Mouse (Mus musculus): ENCODE data around the gene Gng7. TPM values are rescaled to one million over a fixed set of nuclear protein-coding genes. Genes with fewer than 3 reads are reported as not detected.

Gng7 gene
- polyA plus RNA-seq, 1 experiment from 2014 or later, result 6.0 TPM

GRCm38 (mm10) chr10:80956385-80956784 lies 58.4 kb downstream of the Gng7 start:
- H3K27me3 ChIP-seq (ENCODE audit: low read depth, poor library complexity, severe bottlenecking), result peaks cover 12% of the 10 kb centered on the region; the same call in 1 of the 2 replicates
- peak overlapping the region; percentile 63; the same call in 1 of the 2 replicates for H3K27ac ChIP-seq (replicated peaks)
- H3K36me3 ChIP-seq, result no peaks in the 10 kb centered on the region
- no peak overlapping the region for H3K4me3 ChIP-seq
- DNase-seq (ENCODE audit: low spot score), result no peak
- WGBS, result 92% methylated on average over 8 of the region's 8 CpGs
- H3K9me3 ChIP-seq (replicated peaks), result no peaks in the 10 kb centered on the region
- peaks cover 17% of the 10 kb centered on the region for H3K4me1 ChIP-seq

GRCm38 (mm10) chr10:80955536-80955935 lies 59.2 kb downstream of the Gng7 start:
- H3K36me3 ChIP-seq, result no peaks in the 10 kb centered on the region

GRCm38 (mm10) chr10:80954843-80955242 lies 59.9 kb downstream of the Gng7 start:
- H3K9me3 ChIP-seq (replicated peaks), result no peaks in the 10 kb centered on the region
- H3K27me3 ChIP-seq (ENCODE audit: low read depth, poor library complexity, severe bottlenecking), result peaks cover 15% of the 10 kb centered on the region; the same call in 1 of the 2 replicates
- no peak overlapping the region for H3K4me3 ChIP-seq
- DNase-seq (ENCODE audit: low spot score), result no peak
- peaks cover 3% of the 10 kb centered on the region; the same call in 1 of the 2 replicates for H3K4me1 ChIP-seq
- no peak overlapping the region for H3K27ac ChIP-seq (replicated peaks)
- WGBS, result 89% methylated on average over 6 of the region's 6 CpGs
- H3K36me3 ChIP-seq, result no peaks in the 10 kb centered on the region

More at GRCm38 (mm10) chr10:80955536-80955935, 59.2 kb downstream of the Gng7 start:
- WGBS, result 23% methylated on average over 9 of the region's 9 CpGs
- peak; percentile 70 for DNase-seq (ENCODE audit: low spot score)
- no peak overlapping the region for H3K4me3 ChIP-seq
- H3K4me1 ChIP-seq, result peaks cover 8% of the 10 kb centered on the region
- no peaks in the 10 kb centered on the region for H3K9me3 ChIP-seq (replicated peaks)
- H3K27ac ChIP-seq (replicated peaks), result 0 out of 2 replicates have a peak overlapping the region, but pooled peaks have one; percentile 63
- peaks cover 12% of the 10 kb centered on the region; the same call in 1 of the 2 replicates for H3K27me3 ChIP-seq (ENCODE audit: low read depth, poor library complexity, severe bottlenecking)

- WGBS, result 82% methylated on average over 13 of the region's 13 CpGs
- H3K4me3 ChIP-seq, result no peak overlapping the region
- no peaks in the 10 kb centered on the region for H3K36me3 ChIP-seq
- no peak for DNase-seq (ENCODE audit: low spot score)
- H3K27me3 ChIP-seq (ENCODE audit: low read depth, poor library complexity, severe bottlenecking), result peaks cover 18% of the 10 kb centered on the region; the same call in 1 of the 2 replicates
- no peaks in the 10 kb centered on the region for H3K9me3 ChIP-seq (replicated peaks)
- peaks cover 3% of the 10 kb centered on the region; the same call in 1 of the 2 replicates for H3K4me1 ChIP-seq
- H3K27ac ChIP-seq (replicated peaks), result no peak overlapping the region
Observed at GRCm38 (mm10) chr10:80954415-80954814, 60.3 kb downstream of the Gng7 start.

GRCm38 (mm10) chr10:80952449-80952848 lies 62.3 kb downstream of the Gng7 start:
- Histone ChIP-seq H3K27ac (replicated peaks) (no peak overlapping the region), H3K36me3 (no peaks in the 10 kb centered on the region), H3K9me3 (replicated peaks) (no peaks in the 10 kb centered on the region), H3K4me1 (peaks cover 9% of the 10 kb centered on the region), H3K27me3 (ENCODE audit: low read depth, poor library complexity, severe bottlenecking) (peaks cover 18% of the 10 kb centered on the region; the same call in 1 of the 2 replicates), H3K4me3 (no peak overlapping the region)
- 76% methylated on average over 15 of the region's 15 CpGs for WGBS
- no peak for DNase-seq (ENCODE audit: low spot score)

GRCm38 (mm10) chr10:80951761-80952390 lies 62.9 kb downstream of the Gng7 start:
- WGBS, result 74% methylated on average over 10 of the region's 10 CpGs
- no peak overlapping the region for H3K27ac ChIP-seq (replicated peaks)

GRCm38 (mm10) chr10:80950314-80950713 lies 64.4 kb downstream of the Gng7 start:
- peaks cover 18% of the 10 kb centered on the region; the same call in 1 of the 2 replicates for H3K27me3 ChIP-seq (ENCODE audit: low read depth, poor library complexity, severe bottlenecking)
- 31% methylated on average over 5 of the region's 5 CpGs for WGBS
- no peak for DNase-seq (ENCODE audit: low spot score)

More at GRCm38 (mm10) chr10:80951761-80952390, 62.9 kb downstream of the Gng7 start:
- Histone ChIP-seq H3K4me3 (no peak overlapping the region), H3K36me3 (no peaks in the 10 kb centered on the region), H3K27me3 (ENCODE audit: low read depth, poor library complexity, severe bottlenecking) (peaks cover 18% of the 10 kb centered on the region; the same call in 1 of the 2 replicates), H3K4me1 (peaks cover 13% of the 10 kb centered on the region), H3K9me3 (replicated peaks) (no peaks in the 10 kb centered on the region)
- DNase-seq (ENCODE audit: low spot score), result no peak

GRCm38 (mm10) chr10:80949081-80949480 lies 65.7 kb downstream of the Gng7 start:
- peaks cover 18% of the 10 kb centered on the region; the same call in 1 of the 2 replicates for H3K27me3 ChIP-seq (ENCODE audit: low read depth, poor library complexity, severe bottlenecking)
- H3K4me1 ChIP-seq, result peaks cover 12% of the 10 kb centered on the region
- H3K27ac ChIP-seq (replicated peaks), result no peak overlapping the region; the same call in 1 of the 2 replicates
- no peaks in the 10 kb centered on the region for H3K9me3 ChIP-seq (replicated peaks)
- WGBS, result 78% methylated on average over 3 of the region's 3 CpGs
- DNase-seq (ENCODE audit: low spot score), result no peak
- no peak overlapping the region for H3K4me3 ChIP-seq
- no peaks in the 10 kb centered on the region for H3K36me3 ChIP-seq

More at GRCm38 (mm10) chr10:80950314-80950713, 64.4 kb downstream of the Gng7 start:
- Histone ChIP-seq H3K4me3 (no peak overlapping the region), H3K27ac (replicated peaks) (no peak overlapping the region), H3K4me1 (peaks cover 13% of the 10 kb centered on the region), H3K9me3 (replicated peaks) (no peaks in the 10 kb centered on the region), H3K36me3 (no peaks in the 10 kb centered on the region)

- Histone ChIP-seq H3K27ac (replicated peaks) (no peak overlapping the region), H3K27me3 (ENCODE audit: low read depth, poor library complexity, severe bottlenecking) (peaks cover 17% of the 10 kb centered on the region; the same call in 1 of the 2 replicates), H3K4me3 (no peak overlapping the region), H3K4me1 (peaks cover 12% of the 10 kb centered on the region), H3K9me3 (replicated peaks) (no peaks in the 10 kb centered on the region), H3K36me3 (no peaks in the 10 kb centered on the region)
- 48% methylated on average over 6 of the region's 6 CpGs for WGBS
- DNase-seq (ENCODE audit: low spot score), result no peak
Observed at GRCm38 (mm10) chr10:80948570-80948969, 66.2 kb downstream of the Gng7 start.

- H3K9me3 ChIP-seq (replicated peaks), result no peaks in the 10 kb centered on the region
- H3K27me3 ChIP-seq (ENCODE audit: low read depth, poor library complexity, severe bottlenecking), result peaks cover 10% of the 10 kb centered on the region
- H3K36me3 ChIP-seq, result no peaks in the 10 kb centered on the region
- 80% methylated on average over 2 of the region's 2 CpGs for WGBS
- H3K4me3 ChIP-seq, result no peak overlapping the region
- H3K4me1 ChIP-seq, result peaks cover 12% of the 10 kb centered on the region
- DNase-seq (ENCODE audit: low spot score), result no peak
- no peak overlapping the region for H3K27ac ChIP-seq (replicated peaks)
Observed at GRCm38 (mm10) chr10:80947802-80948201, 66.9 kb downstream of the Gng7 start.

GRCm38 (mm10) chr10:80946684-80947437 lies 67.9 kb downstream of the Gng7 start:
- WGBS, result 67% methylated on average over 14 of the region's 14 CpGs
- Histone ChIP-seq H3K27me3 (ENCODE audit: low read depth, poor library complexity, severe bottlenecking) (peaks cover 9% of the 10 kb centered on the region; the same call in 1 of the 2 replicates), H3K27ac (replicated peaks) (no peak overlapping the region; the same call in 1 of the 2 replicates), H3K4me1 (peaks cover 12% of the 10 kb centered on the region), H3K9me3 (replicated peaks) (no peaks in the 10 kb centered on the region), H3K36me3 (no peaks in the 10 kb centered on the region), H3K4me3 (no peak overlapping the region)
- DNase-seq (ENCODE audit: low spot score), result no peak

- DNase-seq (ENCODE audit: low spot score), result no peak
- Histone ChIP-seq H3K9me3 (replicated peaks) (no peaks in the 10 kb centered on the region), H3K27ac (replicated peaks) (no peak overlapping the region), H3K4me3 (no peak overlapping the region), H3K4me1 (peaks cover 34% of the 10 kb centered on the region), H3K27me3 (ENCODE audit: low read depth, poor library complexity, severe bottlenecking) (peaks cover 29% of the 10 kb centered on the region), H3K36me3 (no peaks in the 10 kb centered on the region)
- whole genome bisulfite sequencing, result 91% methylated on average over 5 of the region's 5 CpGs
Observed at GRCm38 (mm10) chr10:80944231-80944630, 70.5 kb downstream of the Gng7 start.
